Comparison of ENCODE assay signal across 23 mouse cellular contexts in the genomic region with DNA sequence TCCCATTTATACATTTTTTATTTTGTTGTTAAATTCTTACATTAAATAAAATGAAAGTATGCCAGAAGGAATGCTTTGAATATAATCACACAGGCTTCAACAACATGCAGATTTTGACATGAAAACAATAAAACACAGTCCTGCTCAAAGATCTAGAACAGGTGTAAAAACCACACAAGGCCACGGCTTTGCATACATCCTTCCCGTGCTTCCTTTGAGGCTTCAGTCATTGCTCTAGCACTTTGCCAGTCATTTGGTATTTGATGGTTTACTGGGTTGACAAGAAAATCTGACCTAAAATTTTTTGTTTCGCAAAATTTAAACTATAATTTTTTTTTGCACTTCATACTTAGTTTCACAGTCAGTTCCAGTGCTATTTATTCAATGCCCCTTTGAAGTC. TPM values are rescaled to one million over a fixed set of nuclear protein-coding genes. Genes with fewer than 3 reads are reported as not detected.
DNase-seq lines count a peak whose midpoint lies in the region; ATAC-seq lines count a peak whose summit lies in the region.
"Had no signal": no experiment of that assay in that cellular context is flagged by ENCODE, and none has a peak within 500 bp of the region (broad histone marks: within the 10 kb centered on the region; RNA-seq: fewer than 3 reads in every experiment).

No protein-coding gene starts in this region.

- no peaks in the 10 kb centered on the region for H3K36me3 ChIP-seq in forebrain, embryonic 13.5 days (ENCODE audit: poor library complexity, severe bottlenecking)
- H3K36me3 ChIP-seq: embryonic facial prominence, embryonic 10.5 days; heart, embryonic 13.5 days; hindbrain, embryonic 12.5 days; midbrain, embryonic 13.5 days had no signal

- H3K9me3 ChIP-seq in forebrain, embryonic 13.5 days (replicated peaks): no peaks in the 10 kb centered on the region
- H3K9me3 ChIP-seq: embryonic facial prominence, embryonic 10.5 days; heart, embryonic 13.5 days; hindbrain, embryonic 12.5 days; midbrain, embryonic 13.5 days had no signal

- no peak overlapping the region for H3K9ac ChIP-seq in forebrain, embryonic 13.5 days
- H3K9ac ChIP-seq: forebrain, postnatal 0 days; heart, embryonic 13.5 days; hindbrain, embryonic 12.5 days; midbrain, embryonic 13.5 days had no signal

- peak; percentile 13 for DNase-seq in 416B (ENCODE audit: low read depth)
- DNase-seq in naive thymus-derived CD4-positive, alpha-beta T cell, adult 2 months (ENCODE audit: low read depth): peak; percentile 23
- peak; percentile 53 for DNase-seq in thymus, postnatal 14 days
- DNase-seq in gastrocnemius, adult 18-20 months (ENCODE audit: low spot score): no peak
- DNase-seq in left cerebral cortex, postnatal 10 days (ENCODE audit: extremely low spot score in 1 of 2, low spot score in 2 of 2): no peak
- DNase-seq: adrenal gland, postnatal 36 days; B cell, adult 2 months; cerebellum, adult 11 months; cerebellum, adult 9-11 months; forebrain, postnatal 0 days; gastrocnemius, postnatal 25 days; heart, adult 18-20 months; kidney, adult 18-20 months; retina, postnatal 1 day; right cerebral cortex, postnatal 25 days had no signal

- intact Hi-C loops in left cerebral cortex, postnatal 10 days (cut with DNase I): no loop called here

- H3K4me2 ChIP-seq in forebrain, embryonic 13.5 days: no peak overlapping the region
- H3K4me2 ChIP-seq: heart, embryonic 13.5 days; hindbrain, embryonic 12.5 days; midbrain, embryonic 13.5 days had no signal

- H3K27me3 ChIP-seq in forebrain, embryonic 13.5 days: no peaks in the 10 kb centered on the region
- H3K27me3 ChIP-seq: heart, embryonic 13.5 days; hindbrain, embryonic 12.5 days; midbrain, embryonic 13.5 days had no signal

- 91% methylated on average over 3 of the region's 3 CpGs for WGBS in forebrain, embryonic 13.5 days

- ATAC-seq in CD4-positive, CD25-positive, alpha-beta regulatory T cell, adult 4 months: peak; percentile 74
- no peak for ATAC-seq in forebrain, embryonic 13.5 days
- ATAC-seq: forebrain, postnatal 0 days; lung, postnatal 0 days; midbrain, embryonic 13.5 days had no signal

- H3K4me1 ChIP-seq in forebrain, embryonic 13.5 days: no peaks in the 10 kb centered on the region
- H3K4me1 ChIP-seq: embryonic facial prominence, embryonic 10.5 days; heart, embryonic 13.5 days; hindbrain, embryonic 12.5 days; midbrain, embryonic 13.5 days had no signal

- no peak overlapping the region for H3K27ac ChIP-seq in forebrain, embryonic 13.5 days
- H3K27ac ChIP-seq: embryonic facial prominence, embryonic 10.5 days; heart, embryonic 13.5 days; hindbrain, embryonic 12.5 days; kidney, postnatal 0 days; midbrain, embryonic 13.5 days had no signal

- no peak overlapping the region for H3K4me3 ChIP-seq in forebrain, embryonic 13.5 days
- H3K4me3 ChIP-seq: embryonic facial prominence, embryonic 10.5 days; heart, embryonic 13.5 days; hindbrain, embryonic 12.5 days; midbrain, embryonic 13.5 days had no signal

RNA-seq across cellular contexts. Expression of a gene that starts 7.1 kb away (rescaled TPM):
- 10 to 100 TPM; 19.2 to 20.9 TPM for polyA plus RNA-seq in CD4-positive, CD25-positive, alpha-beta regulatory T cell, adult 4 months (2017; shearing (Covaris generic))
- polyA plus RNA-seq in forebrain, embryonic 13.5 days (2015; fragmentation: Nextera tagmentation; extraction: Ambion mirVana): 16.9 and 19.7 TPM in 2 replicates
- total RNA-seq in gastrocnemius, adult 18-20 months (2021): 10 to 100 TPM; 17.0 to 17.5 TPM
- total RNA-seq in left cerebral cortex, postnatal 10 days (2021): 10 to 100 TPM; 15.5 to 16.5 TPM

Comparison
In these comparisons a context has a peak if more than half of its experiments do, and no peak if none do; other contexts are left out.
1. DNase-seq: peak in 416B (single experiment), naive thymus-derived CD4-positive, alpha-beta T cell, adult 2 months (single experiment) and thymus, postnatal 14 days (single experiment); none in gastrocnemius, adult 18-20 months (single experiment) and left cerebral cortex, postnatal 10 days (0 of 2).